Mouse (Mus musculus): ENCODE measurements around the gene Fgfr2. TPM values are rescaled to one million over a fixed set of nuclear protein-coding genes. Genes with fewer than 3 reads are reported as not detected.

Fgfr2 gene
- polyA plus RNA-seq, 1 experiment from 2014 or later = 92.5 TPM

- WGBS = 38% methylated on average over 9 of the region's 9 CpGs
- DNase-seq (ENCODE audit: low spot score) = peak; percentile 11
- no peaks in the 10 kb centered on the region for H3K27me3 ChIP-seq (ENCODE audit: insufficient read depth, poor library complexity, severe bottlenecking)
- no peak overlapping the region for H3K4me3 ChIP-seq
- H3K27ac ChIP-seq = 0 out of 2 replicates have a peak overlapping the region, but pooled peaks have one; percentile 53
- no peaks in the 10 kb centered on the region for H3K36me3 ChIP-seq
- H3K9me3 ChIP-seq = no peaks in the 10 kb centered on the region
- peaks cover 22% of the 10 kb centered on the region for H3K4me1 ChIP-seq (replicated peaks)
Measured at GRCm38 (mm10) chr7:131927288-131928050, 1195.7 kb downstream of the Fgfr2 start.

GRCm38 (mm10) chr7:131917384-131917783 is 1205.8 kb downstream of the Fgfr2 start:
- no peaks in the 10 kb centered on the region for H3K27me3 ChIP-seq (ENCODE audit: insufficient read depth, poor library complexity, severe bottlenecking)
- H3K9me3 ChIP-seq = no peaks in the 10 kb centered on the region
- 52% methylated on average over 7 of the region's 7 CpGs for WGBS
- no peaks in the 10 kb centered on the region for H3K36me3 ChIP-seq
- no peaks in the 10 kb centered on the region for H3K4me1 ChIP-seq (replicated peaks)
- no peak overlapping the region for H3K27ac ChIP-seq
- DNase-seq (ENCODE audit: low spot score) = peak; percentile 6
- no peak overlapping the region for H3K4me3 ChIP-seq

GRCm38 (mm10) chr7:131909611-131910010 is 1213.5 kb downstream of the Fgfr2 start:
- Histone ChIP-seq H3K9me3 (no peaks in the 10 kb centered on the region), H3K36me3 (no peaks in the 10 kb centered on the region), H3K4me1 (replicated peaks) (no peaks in the 10 kb centered on the region), H3K27ac (no peak overlapping the region), H3K27me3 (ENCODE audit: insufficient read depth, poor library complexity, severe bottlenecking) (no peaks in the 10 kb centered on the region), H3K4me3 (no peak overlapping the region)
- 80% methylated on average over 4 of the region's 4 CpGs for WGBS
- DNase-seq (ENCODE audit: low spot score) = no peak

- Histone ChIP-seq H3K36me3 (no peaks in the 10 kb centered on the region), H3K9me3 (no peaks in the 10 kb centered on the region), H3K4me1 (replicated peaks) (no peaks in the 10 kb centered on the region), H3K27me3 (ENCODE audit: insufficient read depth, poor library complexity, severe bottlenecking) (no peaks in the 10 kb centered on the region), H3K4me3 (no peak overlapping the region), H3K27ac (no peak overlapping the region)
- DNase-seq (ENCODE audit: low spot score) = no peak
- WGBS = 87% methylated on average over 10 of the region's 10 CpGs
Measured at GRCm38 (mm10) chr7:131906499-131907190, 1216.5 kb downstream of the Fgfr2 start.

GRCm38 (mm10) chr7:131899356-131899755 is 1223.8 kb downstream of the Fgfr2 start:
- no peaks in the 10 kb centered on the region for H3K27me3 ChIP-seq (ENCODE audit: insufficient read depth, poor library complexity, severe bottlenecking)
- no peak overlapping the region for H3K27ac ChIP-seq
- H3K9me3 ChIP-seq = peaks cover 12% of the 10 kb centered on the region
- H3K36me3 ChIP-seq = no peaks in the 10 kb centered on the region
- DNase-seq (ENCODE audit: low spot score) = peak; percentile 63
- H3K4me1 ChIP-seq (replicated peaks) = no peaks in the 10 kb centered on the region; the same call in 1 of the 2 replicates
- 6% methylated on average over 2 of the region's 2 CpGs for WGBS
- H3K4me3 ChIP-seq = no peak overlapping the region

- H3K9me3 ChIP-seq = peaks cover 15% of the 10 kb centered on the region
- WGBS = 24% methylated on average over 4 of the region's 4 CpGs
- no peak overlapping the region for H3K27ac ChIP-seq
- H3K27me3 ChIP-seq (ENCODE audit: insufficient read depth, poor library complexity, severe bottlenecking) = no peaks in the 10 kb centered on the region
- peak; percentile 18 for DNase-seq (ENCODE audit: low spot score)
- no peak overlapping the region for H3K4me3 ChIP-seq
- no peaks in the 10 kb centered on the region for H3K36me3 ChIP-seq
- no peaks in the 10 kb centered on the region; the same call in 1 of the 2 replicates for H3K4me1 ChIP-seq (replicated peaks)
Measured at GRCm38 (mm10) chr7:131897282-131897681, 1225.9 kb downstream of the Fgfr2 start.

GRCm38 (mm10) chr7:131882824-131883223 is 1240.3 kb downstream of the Fgfr2 start:
- WGBS = 66% methylated on average over 6 of the region's 6 CpGs
- no peak overlapping the region for H3K27ac ChIP-seq
- no peaks in the 10 kb centered on the region for H3K36me3 ChIP-seq
- no peak for DNase-seq (ENCODE audit: low spot score)
- peaks cover 43% of the 10 kb centered on the region for H3K27me3 ChIP-seq (ENCODE audit: insufficient read depth, poor library complexity, severe bottlenecking)
- no peaks in the 10 kb centered on the region for H3K9me3 ChIP-seq
- H3K4me1 ChIP-seq (replicated peaks) = peaks cover 12% of the 10 kb centered on the region; the same call in 1 of the 2 replicates
- no peak overlapping the region for H3K4me3 ChIP-seq

- Histone ChIP-seq H3K4me3 (no peak overlapping the region), H3K27me3 (ENCODE audit: insufficient read depth, poor library complexity, severe bottlenecking) (peaks cover 45% of the 10 kb centered on the region)
- 47% methylated on average over 5 of the region's 5 CpGs for WGBS
Measured at GRCm38 (mm10) chr7:131881876-131882615, 1241.1 kb downstream of the Fgfr2 start.

GRCm38 (mm10) chr7:131880150-131880549 is 1243.0 kb downstream of the Fgfr2 start:
- Histone ChIP-seq H3K4me1 (replicated peaks) (peaks cover 12% of the 10 kb centered on the region; the same call in 1 of the 2 replicates), H3K9me3 (no peaks in the 10 kb centered on the region), H3K36me3 (no peaks in the 10 kb centered on the region), H3K4me3 (no peak overlapping the region), H3K27ac (no peak overlapping the region), H3K27me3 (ENCODE audit: insufficient read depth, poor library complexity, severe bottlenecking) (peaks cover 48% of the 10 kb centered on the region)
- no peak for DNase-seq (ENCODE audit: low spot score)
- 81% methylated on average over 5 of the region's 5 CpGs for whole genome bisulfite sequencing

More at GRCm38 (mm10) chr7:131881876-131882615, 1241.1 kb downstream of the Fgfr2 start:
- H3K27ac ChIP-seq = no peak overlapping the region
- no peaks in the 10 kb centered on the region for H3K36me3 ChIP-seq
- peak; percentile 81 for DNase-seq (ENCODE audit: low spot score)
- H3K9me3 ChIP-seq = no peaks in the 10 kb centered on the region
- H3K4me1 ChIP-seq (replicated peaks) = peaks cover 12% of the 10 kb centered on the region; the same call in 1 of the 2 replicates

- peaks cover 48% of the 10 kb centered on the region for H3K27me3 ChIP-seq (ENCODE audit: insufficient read depth, poor library complexity, severe bottlenecking)
- WGBS = 74% methylated on average over 8 of the region's 8 CpGs
Measured at GRCm38 (mm10) chr7:131878846-131879245, 1244.3 kb downstream of the Fgfr2 start.

GRCm38 (mm10) chr7:131861157-131861556 is 1262.0 kb downstream of the Fgfr2 start:
- no peak overlapping the region for H3K4me3 ChIP-seq

More at GRCm38 (mm10) chr7:131878846-131879245, 1244.3 kb downstream of the Fgfr2 start:
- H3K9me3 ChIP-seq = no peaks in the 10 kb centered on the region
- H3K36me3 ChIP-seq = no peaks in the 10 kb centered on the region
- peaks cover 15% of the 10 kb centered on the region; the same call in 1 of the 2 replicates for H3K4me1 ChIP-seq (replicated peaks)
- no peak overlapping the region for H3K27ac ChIP-seq
- no peak overlapping the region for H3K4me3 ChIP-seq
- no peak for DNase-seq (ENCODE audit: low spot score)

GRCm38 (mm10) chr7:131855641-131856040 is 1267.5 kb downstream of the Fgfr2 start:
- Histone ChIP-seq H3K9me3 (peaks cover 5% of the 10 kb centered on the region; the same call in 1 of the 2 replicates), H3K27ac (no peak overlapping the region), H3K27me3 (ENCODE audit: insufficient read depth, poor library complexity, severe bottlenecking) (peaks cover under 1% of the 10 kb centered on the region; the same call in 1 of the 2 replicates), H3K36me3 (no peaks in the 10 kb centered on the region), H3K4me3 (no peak overlapping the region), H3K4me1 (replicated peaks) (peaks cover 5% of the 10 kb centered on the region)
- DNase-seq (ENCODE audit: low spot score) = no peak
- 93% methylated on average over 2 of the region's 2 CpGs for WGBS

More at GRCm38 (mm10) chr7:131861157-131861556, 1262.0 kb downstream of the Fgfr2 start:
- no peak for DNase-seq (ENCODE audit: low spot score)
- Histone ChIP-seq H3K36me3 (no peaks in the 10 kb centered on the region), H3K9me3 (peaks cover 5% of the 10 kb centered on the region; the same call in 1 of the 2 replicates), H3K4me1 (replicated peaks) (no peaks in the 10 kb centered on the region), H3K27ac (no peak overlapping the region), H3K27me3 (ENCODE audit: insufficient read depth, poor library complexity, severe bottlenecking) (0 out of 2 replicates have a peak, but pooled peaks cover 12% of the 10 kb centered on the region)

All from hindbrain, embryonic 10.5 days (tissue).